Mouse (Mus musculus): ENCODE data around the gene Wdr45. TPM values are rescaled to one million over a fixed set of nuclear protein-coding genes. Genes with fewer than 3 reads are reported as not detected.

Wdr45 gene
- polyA plus RNA-seq, 1 experiment from 2014 or later, result 30.9 TPM

DNA sequence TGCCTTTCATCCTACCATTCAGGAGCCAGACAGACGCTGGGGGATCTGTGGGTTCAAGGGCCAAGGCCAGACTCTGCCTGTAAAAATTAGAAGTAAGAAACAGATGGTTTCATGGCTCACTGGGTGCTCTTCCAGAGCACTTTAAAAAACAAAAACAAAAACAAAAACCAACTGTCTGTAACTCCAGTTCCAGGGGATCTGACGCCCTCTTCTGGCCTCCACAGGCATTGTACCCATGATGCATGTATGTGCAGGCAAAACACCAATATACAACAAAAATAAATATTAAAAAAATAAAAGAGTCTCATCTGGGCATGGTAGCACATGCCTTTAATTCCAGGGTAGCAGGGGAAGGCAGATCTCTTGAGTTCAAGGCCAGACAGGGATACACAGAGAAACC is 58.6 kb downstream of the Wdr45 start:
- H3K4me3 ChIP-seq, result no peak overlapping the region
- no peaks in the 10 kb centered on the region for H3K9me3 ChIP-seq
- 47% methylated on average over 2 of the region's 2 CpGs for WGBS
- no peaks in the 10 kb centered on the region for H3K4me1 ChIP-seq (replicated peaks)
- no peak for ATAC-seq (ENCODE audit: low FRiP score, low read depth)
- H3K27ac ChIP-seq (replicated peaks), result no peak overlapping the region
- no peak overlapping the region for H3K9ac ChIP-seq
- H3K27me3 ChIP-seq, result no peaks in the 10 kb centered on the region
- 0 out of 2 replicates have a peak, but pooled peaks cover 8% of the 10 kb centered on the region for H3K36me3 ChIP-seq
- no peak overlapping the region for H3K4me2 ChIP-seq

DNA sequence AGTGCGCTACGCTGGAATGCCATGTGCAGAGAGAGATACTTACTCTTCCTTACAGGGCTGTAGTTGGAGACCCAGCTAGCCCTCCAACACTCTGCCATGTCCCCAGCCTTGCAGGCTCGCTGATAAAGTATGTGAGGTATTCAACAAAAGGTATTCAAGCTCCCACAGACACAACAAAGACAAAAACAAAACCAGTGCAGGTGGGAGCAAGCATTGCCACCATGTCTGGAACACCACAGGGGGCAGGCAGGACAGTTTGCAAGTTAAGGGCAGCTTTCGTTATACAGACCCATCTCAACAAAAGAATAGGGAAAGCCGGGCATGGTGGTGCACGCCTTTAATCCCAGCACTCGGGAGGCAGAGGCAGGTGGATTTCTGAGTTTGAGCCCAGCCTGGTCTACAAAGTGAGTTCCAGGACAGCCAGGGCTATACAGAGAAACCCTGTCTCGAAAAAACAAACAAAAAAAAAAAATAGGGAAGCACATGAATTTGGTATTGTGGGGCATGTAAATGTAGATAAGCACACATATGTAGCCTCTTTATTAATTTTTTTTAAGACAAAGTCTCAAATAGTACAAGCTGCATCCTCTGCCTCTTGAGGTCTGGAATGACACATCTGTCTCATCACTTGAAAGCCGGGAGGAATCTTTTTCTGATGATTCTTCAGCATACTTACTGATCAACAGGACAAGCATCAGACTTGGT is 61.5 kb downstream of the Wdr45 start:
- no peaks in the 10 kb centered on the region for H3K4me1 ChIP-seq (replicated peaks)
- H3K4me3 ChIP-seq, result no peak overlapping the region
- no peaks in the 10 kb centered on the region for H3K27me3 ChIP-seq
- no peaks in the 10 kb centered on the region for H3K36me3 ChIP-seq
- ATAC-seq (ENCODE audit: low FRiP score, low read depth), result no peak
- no peak overlapping the region for H3K9ac ChIP-seq
- H3K27ac ChIP-seq (replicated peaks), result no peak overlapping the region
- WGBS, result 72% methylated on average over 9 of the region's 9 CpGs
- H3K4me2 ChIP-seq, result no peak overlapping the region
- no peaks in the 10 kb centered on the region for H3K9me3 ChIP-seq

DNA sequence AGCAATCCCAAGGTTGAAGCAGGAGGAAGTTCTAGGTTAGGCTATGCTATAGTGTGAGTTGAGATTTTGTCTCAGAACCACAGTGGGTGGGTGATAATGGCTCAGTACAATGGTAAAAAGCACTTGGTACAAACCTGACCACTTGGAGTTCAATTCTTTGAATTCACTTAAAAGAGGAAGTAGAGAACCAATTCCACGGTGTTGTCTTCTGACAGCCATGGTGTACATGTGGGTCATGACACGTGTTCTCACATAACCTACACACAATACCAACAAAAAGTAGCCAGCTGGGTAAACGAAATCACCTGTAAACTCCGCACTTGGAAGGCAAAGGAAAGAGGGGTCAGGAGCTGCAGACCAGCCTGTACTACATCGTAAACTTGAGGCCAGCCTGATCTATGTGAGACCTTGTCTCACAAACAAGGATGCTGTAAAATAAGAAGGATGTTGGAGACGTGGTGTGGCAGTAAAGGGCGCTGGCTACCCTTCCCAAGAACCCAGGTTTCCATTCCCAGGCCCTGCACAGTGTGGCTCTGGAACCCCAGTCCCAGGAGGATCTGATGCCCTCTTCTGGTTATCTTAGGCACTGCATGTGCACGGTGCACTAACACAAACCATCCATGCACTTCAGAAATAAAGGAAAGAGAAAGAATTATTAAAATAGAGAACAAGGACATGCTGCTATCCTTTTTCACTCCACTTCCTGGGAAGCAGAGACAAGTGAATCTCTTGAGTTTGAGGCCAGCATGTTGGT is 62.4 kb downstream of the Wdr45 start:
- Histone ChIP-seq H3K4me3 (no peak overlapping the region), H3K4me1 (replicated peaks) (no peaks in the 10 kb centered on the region), H3K36me3 (no peaks in the 10 kb centered on the region), H3K4me2 (no peak overlapping the region), H3K9ac (no peak overlapping the region), H3K9me3 (no peaks in the 10 kb centered on the region), H3K27ac (replicated peaks) (no peak overlapping the region), H3K27me3 (no peaks in the 10 kb centered on the region)
- WGBS, result 49% methylated on average over 8 of the region's 8 CpGs
- ATAC-seq (ENCODE audit: low FRiP score, low read depth), result peak; percentile 59; the same call in 1 of the 2 replicates

Other genes starting within 250 kb of the Wdr45 start
- 0.06 and 0.16 TPM in 2 replicates for gene Foxp3, start 140.7 kb upstream of the Wdr45 start, polyA plus RNA-seq (2015; fragmentation: Nextera tagmentation; extraction: Ambion mirVana)
- 6.8 and 7.4 TPM in 2 replicates for gene Ppp1r3f, start 140.1 kb upstream of the Wdr45 start, polyA plus RNA-seq (2015; fragmentation: Nextera tagmentation; extraction: Ambion mirVana)
- gene Ccdc22, start 108.8 kb upstream of the Wdr45 start, polyA plus RNA-seq (2015; fragmentation: Nextera tagmentation; extraction: Ambion mirVana), result 30.6 and 31.5 TPM in 2 replicates
- 0.14 and 0.22 TPM in 2 replicates for gene Cacna1f, start 107.2 kb upstream of the Wdr45 start, polyA plus RNA-seq (2015; fragmentation: Nextera tagmentation; extraction: Ambion mirVana)
- 195 and 197 TPM in 2 replicates for gene Syp, start 75.9 kb upstream of the Wdr45 start, polyA plus RNA-seq (2015; fragmentation: Nextera tagmentation; extraction: Ambion mirVana)
- 1.6 and 2.0 TPM in 2 replicates for gene Prickle3, start 57.1 kb upstream of the Wdr45 start, polyA plus RNA-seq (2015; fragmentation: Nextera tagmentation; extraction: Ambion mirVana)
- gene Plp2, start 42.9 kb upstream of the Wdr45 start, polyA plus RNA-seq (2015; fragmentation: Nextera tagmentation; extraction: Ambion mirVana), result 20.5 and 22.9 TPM in 2 replicates
- gene Magix, start 33.1 kb upstream of the Wdr45 start, polyA plus RNA-seq (2015; fragmentation: Nextera tagmentation; extraction: Ambion mirVana), result 0.08 and 0.10 TPM in 2 replicates
- 43.0 and 46.8 TPM in 2 replicates for gene Gpkow, start 17.2 kb upstream of the Wdr45 start, polyA plus RNA-seq (2015; fragmentation: Nextera tagmentation; extraction: Ambion mirVana)
- gene Gm45208, start 7.9 kb downstream of the Wdr45 start, polyA plus RNA-seq (2015; fragmentation: Nextera tagmentation; extraction: Ambion mirVana), result 1.9 TPM in 1 of 2 replicates, not detected in the other
- 126 and 132 TPM in 2 replicates for gene Praf2, start 14.1 kb downstream of the Wdr45 start, polyA plus RNA-seq (2015; fragmentation: Nextera tagmentation; extraction: Ambion mirVana)
- 63.2 and 66.1 TPM in 2 replicates for gene Ccdc120, start 36.6 kb downstream of the Wdr45 start, polyA plus RNA-seq (2015; fragmentation: Nextera tagmentation; extraction: Ambion mirVana)
- 24.1 and 25.5 TPM in 2 replicates for gene Tfe3, start 48.2 kb downstream of the Wdr45 start, polyA plus RNA-seq (2015; fragmentation: Nextera tagmentation; extraction: Ambion mirVana)
- 68.0 and 73.8 TPM in 2 replicates for gene Gripap1, start 75.4 kb downstream of the Wdr45 start, polyA plus RNA-seq (2015; fragmentation: Nextera tagmentation; extraction: Ambion mirVana)
- 3.1 and 4.2 TPM in 2 replicates for gene Kcnd1, start 108.0 kb downstream of the Wdr45 start, polyA plus RNA-seq (2015; fragmentation: Nextera tagmentation; extraction: Ambion mirVana)
- gene Otud5, start 127.0 kb downstream of the Wdr45 start, polyA plus RNA-seq (2015; fragmentation: Nextera tagmentation; extraction: Ambion mirVana), result 48.1 and 48.3 TPM in 2 replicates
- gene Pim2, start 163.9 kb downstream of the Wdr45 start, polyA plus RNA-seq (2015; fragmentation: Nextera tagmentation; extraction: Ambion mirVana), result 24.8 and 25.8 TPM in 2 replicates
- 45.7 and 47.7 TPM in 2 replicates for gene Slc35a2, start 169.7 kb downstream of the Wdr45 start, polyA plus RNA-seq (2015; fragmentation: Nextera tagmentation; extraction: Ambion mirVana)
- gene Pqbp1, start 184.9 kb downstream of the Wdr45 start, polyA plus RNA-seq (2015; fragmentation: Nextera tagmentation; extraction: Ambion mirVana), result 199 and 209 TPM in 2 replicates
- gene Timm17b, start 185.0 kb downstream of the Wdr45 start, polyA plus RNA-seq (2015; fragmentation: Nextera tagmentation; extraction: Ambion mirVana), result 155 and 158 TPM in 2 replicates
- not detected in 2 replicates for gene Gm10491, start 193.5 kb downstream of the Wdr45 start, polyA plus RNA-seq (2015; fragmentation: Nextera tagmentation; extraction: Ambion mirVana)
- not detected in 2 replicates for gene Gm10490, start 195.2 kb downstream of the Wdr45 start, polyA plus RNA-seq (2015; fragmentation: Nextera tagmentation; extraction: Ambion mirVana)
- 294 and 338 TPM in 2 replicates for gene Pcsk1n, start 205.5 kb downstream of the Wdr45 start, polyA plus RNA-seq (2015; fragmentation: Nextera tagmentation; extraction: Ambion mirVana)
- gene Eras, start 214.3 kb downstream of the Wdr45 start, polyA plus RNA-seq (2015; fragmentation: Nextera tagmentation; extraction: Ambion mirVana), result 0.14 TPM in 1 of 2 replicates, not detected in the other
- gene Hdac6, start 233.6 kb downstream of the Wdr45 start, polyA plus RNA-seq (2015; fragmentation: Nextera tagmentation; extraction: Ambion mirVana), result 68.0 and 73.6 TPM in 2 replicates